Mouse (Mus musculus): ENCODE results near the gene Rtf2. TPM values are rescaled to one million over a fixed set of nuclear protein-coding genes. Genes with fewer than 3 reads are reported as not detected.

Gene Rtf2
- polyA plus RNA-seq (2014; fragmentation: Illumina TruSeq; extraction: RNeasy Lipid Tissue Mini Kit (QIAGEN cat#74804); ENCODE audit: low read depth, low replicate concordance) = 4.7 TPM

DNA sequence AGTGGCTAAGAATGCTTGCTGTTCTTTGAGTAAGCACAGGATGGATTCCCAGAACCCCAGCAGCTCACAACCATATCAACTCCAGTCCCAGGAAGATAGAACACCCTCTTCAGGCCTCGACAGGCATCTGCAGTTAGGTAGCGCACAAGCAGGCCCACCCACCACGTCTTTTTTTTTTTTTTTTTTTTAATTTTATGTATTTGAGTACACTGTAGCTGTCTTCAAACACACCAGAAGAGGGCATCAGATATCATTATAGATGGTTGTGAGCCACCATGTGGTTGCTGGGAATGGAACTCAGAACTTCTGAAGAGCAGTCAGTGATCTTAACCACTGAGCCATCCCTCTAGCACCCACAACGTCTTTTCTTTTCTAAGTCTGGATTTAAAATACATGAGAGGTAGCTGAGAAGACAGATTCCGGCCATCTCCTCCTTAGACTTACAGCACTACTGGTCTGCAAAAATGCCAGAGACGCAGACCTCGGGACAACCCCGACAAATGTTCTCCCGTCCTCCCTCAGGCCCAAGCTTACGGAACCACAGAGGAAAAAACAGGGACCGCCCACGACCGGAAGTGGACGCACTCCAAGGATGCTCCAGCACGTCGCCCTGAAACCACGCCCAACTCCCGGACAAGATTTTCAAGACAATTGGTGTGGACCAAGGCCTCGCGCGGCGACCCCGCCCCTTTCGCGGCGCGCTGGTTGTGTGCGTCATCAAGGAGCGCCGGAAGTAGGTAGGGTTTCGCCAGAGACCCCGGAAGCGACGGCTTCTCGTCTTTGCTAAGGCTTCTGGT lies at the start of gene Rtf2:
Rtf2 (plus strand) TSS at position 714 of the 797 bp plus-strand sequence.

DNA sequence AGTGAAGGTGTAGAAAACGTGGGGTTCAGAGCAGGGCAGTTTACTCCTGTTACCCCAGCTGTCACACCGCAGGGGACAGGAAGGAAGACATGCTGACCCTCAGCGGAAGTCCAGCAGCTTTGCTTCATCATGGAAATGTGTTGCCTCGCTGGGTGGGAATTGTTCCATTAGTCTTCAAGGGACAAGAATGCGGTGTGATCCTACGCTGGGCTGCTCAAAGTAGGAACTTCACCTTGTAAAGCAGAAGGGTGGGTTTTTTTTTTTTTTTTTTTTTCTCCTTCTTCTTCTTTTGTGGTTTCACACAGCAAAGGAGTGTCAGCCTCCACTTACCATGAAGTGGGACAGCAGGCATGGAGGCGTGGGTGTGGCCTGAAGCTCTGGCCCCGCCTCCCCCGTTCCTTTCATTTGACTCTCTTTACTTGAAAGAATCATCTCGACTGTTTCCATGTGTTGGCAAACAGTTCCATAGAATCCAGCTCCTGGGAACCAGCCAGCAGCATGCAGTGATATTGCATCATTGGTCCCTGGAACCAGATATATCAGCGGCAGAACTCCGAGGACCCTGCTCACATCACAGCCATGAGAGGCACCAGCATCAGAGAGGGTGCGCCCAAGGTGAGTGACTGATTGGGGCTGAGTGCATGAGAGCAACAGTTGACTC lies 46.8 kb upstream of the Rtf2 start, which contains the start of gene Cass4:
Cass4 (plus strand) TSS at position 404 of the 661 bp plus-strand sequence.

GRCm38 (mm10) chr2:172458496-172458895 lies 18.1 kb downstream of the Rtf2 start, which contains the start of gene Gcnt7:
TSS of gene Gcnt7 (minus strand) at chr2:172458596.

GRCm38 (mm10) chr2:172472318-172472717 lies 32.0 kb downstream of the Rtf2 start, which contains the start of gene Fam209:
TSS of gene Fam209 (plus strand) at chr2:172472520.

Other genes starting within 250 kb of the Rtf2 start
- gene Mc3r, start 192.1 kb upstream of the Rtf2 start, polyA plus RNA-seq (2014; fragmentation: Illumina TruSeq; extraction: RNeasy Lipid Tissue Mini Kit (QIAGEN cat#74804); ENCODE audit: low read depth, low replicate concordance) = not detected
- gene Fam210b, start 95.0 kb upstream of the Rtf2 start, polyA plus RNA-seq (2014; fragmentation: Illumina TruSeq; extraction: RNeasy Lipid Tissue Mini Kit (QIAGEN cat#74804); ENCODE audit: low read depth, low replicate concordance) = 45.3 TPM
- gene Aurka, start 70.0 kb upstream of the Rtf2 start, polyA plus RNA-seq (2014; fragmentation: Illumina TruSeq; extraction: RNeasy Lipid Tissue Mini Kit (QIAGEN cat#74804); ENCODE audit: low read depth, low replicate concordance) = 3.0 TPM
- gene Cstf1, start 69.9 kb upstream of the Rtf2 start, polyA plus RNA-seq (2014; fragmentation: Illumina TruSeq; extraction: RNeasy Lipid Tissue Mini Kit (QIAGEN cat#74804); ENCODE audit: low read depth, low replicate concordance) = 6.9 TPM
- 0.17 TPM for gene Cass4, start 46.8 kb upstream of the Rtf2 start, polyA plus RNA-seq (2014; fragmentation: Illumina TruSeq; extraction: RNeasy Lipid Tissue Mini Kit (QIAGEN cat#74804); ENCODE audit: low read depth, low replicate concordance)
- not detected for gene Gcnt7, start 18.0 kb downstream of the Rtf2 start, polyA plus RNA-seq (2014; fragmentation: Illumina TruSeq; extraction: RNeasy Lipid Tissue Mini Kit (QIAGEN cat#74804); ENCODE audit: low read depth, low replicate concordance)
- gene Fam209, start 32.0 kb downstream of the Rtf2 start, polyA plus RNA-seq (2014; fragmentation: Illumina TruSeq; extraction: RNeasy Lipid Tissue Mini Kit (QIAGEN cat#74804); ENCODE audit: low read depth, low replicate concordance) = not detected
- gene Tfap2c, start 109.0 kb downstream of the Rtf2 start, polyA plus RNA-seq (2014; fragmentation: Illumina TruSeq; extraction: RNeasy Lipid Tissue Mini Kit (QIAGEN cat#74804); ENCODE audit: low read depth, low replicate concordance) = not detected